Mouse (Mus musculus): ENCODE measurements around the gene Lhx9. TPM values are rescaled to one million over a fixed set of nuclear protein-coding genes. Genes with fewer than 3 reads are reported as not detected.

Lhx9 gene
- polyA plus RNA-seq, 1 experiment from 2014 or later = not detected

DNA sequence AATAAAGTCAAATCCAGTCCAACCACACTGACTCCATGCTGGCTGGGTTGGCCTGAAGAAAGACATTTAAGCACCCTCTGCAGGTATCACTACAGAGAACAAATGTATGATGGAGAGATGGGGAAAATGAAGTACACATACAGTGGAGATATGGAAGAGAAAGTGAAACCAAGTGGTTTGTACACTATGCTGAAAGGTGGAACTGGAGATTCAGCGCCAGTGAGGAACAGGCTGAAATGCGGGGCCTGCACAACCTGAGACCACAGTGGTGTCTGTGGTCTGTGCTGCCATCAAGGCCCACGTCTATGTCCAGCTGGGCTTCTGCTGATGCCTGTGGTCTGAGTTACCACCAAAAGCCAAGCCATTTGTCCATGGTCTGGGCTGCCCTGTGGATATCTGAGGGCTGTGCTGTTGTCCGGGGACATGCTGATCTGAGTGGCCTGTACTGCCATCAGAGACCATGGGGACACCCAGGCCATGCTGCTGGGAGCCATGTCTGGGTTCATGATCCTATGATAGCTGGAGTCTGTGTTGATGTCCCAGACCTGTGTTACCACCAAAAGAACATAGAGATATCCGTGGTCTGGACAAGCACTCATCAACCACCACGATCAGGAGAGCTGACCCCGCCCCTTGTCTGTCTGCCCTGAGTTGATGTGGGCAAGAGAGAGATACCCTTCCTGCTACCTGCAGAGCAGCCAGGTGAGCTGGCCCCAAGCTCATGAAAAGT is 26.0 kb downstream of the Lhx9 start:
- 91% methylated on average over 7 of the region's 7 CpGs for WGBS
- Histone ChIP-seq H3K4me2 (no peak overlapping the region), H3K27ac (ENCODE audit: low read depth) (no peak overlapping the region), H3K36me3 (ENCODE audit: insufficient read depth) (no peaks in the 10 kb centered on the region), H3K9ac (no peak overlapping the region), H3K9me3 (ENCODE audit: low read depth, low read length) (no peaks in the 10 kb centered on the region), H3K27me3 (ENCODE audit: insufficient read depth, low read length) (no peaks in the 10 kb centered on the region), H3K4me1 (ENCODE audit: insufficient read depth) (no peaks in the 10 kb centered on the region), H3K4me3 (ENCODE audit: low read depth, low read length) (no peak overlapping the region)
- ATAC-seq (ENCODE audit: insufficient read depth) (no peak), DNase-seq (no peak)
- no peak for TF ChIP-seq CTCF (IDR thresholded peaks at IDR 0.05; ENCODE audit: low read depth)

DNA sequence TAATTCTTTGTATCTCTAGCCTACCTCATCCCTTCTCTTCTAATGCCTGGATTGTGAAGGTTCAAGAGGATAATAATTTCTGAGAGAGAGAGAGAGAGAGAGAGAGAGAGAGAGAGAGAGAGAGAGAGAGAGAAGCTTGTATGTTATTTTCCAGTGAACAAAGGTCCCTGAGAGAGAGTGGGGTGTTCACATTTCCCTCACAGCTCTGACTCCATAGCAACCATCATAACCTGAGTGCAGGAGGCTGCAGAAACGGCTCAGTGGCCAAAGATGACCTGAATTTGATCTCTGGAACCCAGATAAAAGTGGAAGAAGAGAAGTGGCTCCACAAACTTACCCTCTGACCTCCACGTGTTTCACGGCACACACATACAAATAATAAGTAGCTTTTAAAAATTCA is 46.6 kb downstream of the Lhx9 start:
- H3K36me3 ChIP-seq (ENCODE audit: insufficient read depth) = no peaks in the 10 kb centered on the region
- no peak for TF ChIP-seq CTCF (IDR thresholded peaks at IDR 0.05; ENCODE audit: low read depth)
- no peaks in the 10 kb centered on the region for H3K4me1 ChIP-seq (ENCODE audit: insufficient read depth)
- H3K27me3 ChIP-seq (ENCODE audit: insufficient read depth, low read length) = no peaks in the 10 kb centered on the region
- H3K4me3 ChIP-seq (ENCODE audit: low read depth, low read length) = no peak overlapping the region
- no peak for DNase-seq
- no peak for ATAC-seq (ENCODE audit: insufficient read depth)
- no peak overlapping the region for H3K4me2 ChIP-seq
- no peak overlapping the region for H3K9ac ChIP-seq
- H3K9me3 ChIP-seq (ENCODE audit: low read depth, low read length) = no peaks in the 10 kb centered on the region
- no peak overlapping the region for H3K27ac ChIP-seq (ENCODE audit: low read depth)
- 13% methylated on average over 3 of the region's 3 CpGs for WGBS

DNA sequence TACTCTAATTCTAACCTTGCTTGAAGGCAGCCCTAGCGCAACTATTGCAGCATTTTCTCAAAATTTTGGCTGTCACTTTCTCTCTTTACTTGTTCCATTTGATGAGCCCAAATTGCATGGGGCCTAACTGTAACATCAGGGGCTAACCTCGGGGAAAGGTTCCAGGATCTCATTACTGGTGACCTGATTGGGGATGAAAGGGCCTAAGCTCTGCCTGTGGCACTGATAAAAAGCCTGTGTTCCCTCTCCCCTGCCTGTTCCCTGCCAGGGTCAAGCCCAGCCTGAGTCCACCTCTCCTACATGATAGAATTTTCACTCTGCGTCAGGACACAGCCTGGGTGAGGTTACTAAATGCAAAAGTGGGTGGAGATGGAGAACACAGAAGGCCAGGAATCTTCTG is 47.1 kb downstream of the Lhx9 start:
- DNase-seq (no peak), ATAC-seq (ENCODE audit: insufficient read depth) (no peak)
- no peaks in the 10 kb centered on the region for H3K27me3 ChIP-seq (ENCODE audit: insufficient read depth, low read length)
- no peak overlapping the region for H3K4me2 ChIP-seq
- no peak overlapping the region for H3K4me3 ChIP-seq (ENCODE audit: low read depth, low read length)
- no peaks in the 10 kb centered on the region for H3K36me3 ChIP-seq (ENCODE audit: insufficient read depth)
- H3K9me3 ChIP-seq (ENCODE audit: low read depth, low read length) = no peaks in the 10 kb centered on the region
- no peak for TF ChIP-seq CTCF (IDR thresholded peaks at IDR 0.05; ENCODE audit: low read depth)
- WGBS = 53% methylated on average over 3 of the region's 3 CpGs
- no peak overlapping the region for H3K9ac ChIP-seq
- H3K4me1 ChIP-seq (ENCODE audit: insufficient read depth) = no peaks in the 10 kb centered on the region
- no peak overlapping the region for H3K27ac ChIP-seq (ENCODE audit: low read depth)

DNA sequence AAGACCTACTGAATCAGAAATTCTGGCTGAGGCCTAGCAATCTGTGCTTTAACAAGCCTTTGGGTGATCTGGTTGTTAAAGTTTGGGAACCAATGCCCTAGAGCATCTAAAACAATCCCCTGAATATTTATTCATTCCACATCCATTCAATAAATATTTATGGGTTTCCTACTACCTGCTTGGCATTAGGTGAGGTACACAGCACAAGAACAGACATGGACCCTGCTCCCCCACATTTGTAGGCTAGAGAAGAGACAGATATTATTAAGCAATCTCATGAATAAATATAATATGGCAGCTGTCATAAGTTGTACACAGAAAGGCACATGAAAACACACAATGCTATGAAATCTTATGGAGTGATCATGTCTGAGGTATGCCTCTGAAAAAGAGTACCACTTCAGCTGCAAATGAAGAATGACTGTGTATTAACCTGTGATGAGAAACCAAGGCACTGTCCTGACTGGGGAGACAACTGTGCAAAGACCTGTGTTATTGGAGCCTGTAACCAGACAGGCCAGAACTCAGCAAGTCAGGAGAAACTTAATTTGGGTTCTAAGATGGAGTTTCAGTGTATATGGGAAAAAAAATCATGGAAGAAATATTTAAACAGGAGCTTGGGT is 48.6 kb downstream of the Lhx9 start:
- no peak for ATAC-seq (ENCODE audit: insufficient read depth)
- Histone ChIP-seq H3K4me1 (ENCODE audit: insufficient read depth) (no peaks in the 10 kb centered on the region), H3K36me3 (ENCODE audit: insufficient read depth) (no peaks in the 10 kb centered on the region), H3K4me2 (no peak overlapping the region), H3K4me3 (ENCODE audit: low read depth, low read length) (no peak overlapping the region), H3K27ac (ENCODE audit: low read depth) (no peak overlapping the region), H3K9me3 (ENCODE audit: low read depth, low read length) (no peaks in the 10 kb centered on the region), H3K27me3 (ENCODE audit: insufficient read depth, low read length) (no peaks in the 10 kb centered on the region), H3K9ac (no peak overlapping the region)
- no peak for DNase-seq
- no peak for TF ChIP-seq CTCF (IDR thresholded peaks at IDR 0.05; ENCODE audit: low read depth)

DNA sequence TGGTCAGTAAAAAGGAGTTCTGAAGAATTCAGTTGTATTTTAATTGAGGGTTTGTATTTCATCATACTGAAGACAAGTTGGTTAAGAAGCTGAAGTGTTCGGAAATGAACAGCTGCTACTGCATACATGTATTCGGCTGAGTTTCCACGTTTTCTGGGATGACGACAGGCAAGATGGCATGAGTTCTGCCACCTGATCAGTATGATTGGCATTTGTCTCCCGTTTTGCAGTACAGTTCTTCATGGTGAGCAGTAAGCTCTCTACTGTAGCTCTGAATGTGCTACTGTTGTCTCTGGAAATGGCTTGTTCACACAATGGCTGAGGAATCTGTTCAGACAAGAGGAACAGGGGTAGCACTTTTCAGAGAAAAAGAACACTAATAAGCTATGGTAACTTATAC is 50.3 kb downstream of the Lhx9 start:
- WGBS = 78% methylated on average over 5 of the region's 5 CpGs
- Histone ChIP-seq H3K27me3 (ENCODE audit: insufficient read depth, low read length) (no peaks in the 10 kb centered on the region), H3K9ac (no peak overlapping the region), H3K9me3 (ENCODE audit: low read depth, low read length) (no peaks in the 10 kb centered on the region), H3K4me2 (no peak overlapping the region), H3K27ac (ENCODE audit: low read depth) (no peak overlapping the region), H3K4me3 (ENCODE audit: low read depth, low read length) (no peak overlapping the region), H3K36me3 (ENCODE audit: insufficient read depth) (no peaks in the 10 kb centered on the region), H3K4me1 (ENCODE audit: insufficient read depth) (no peaks in the 10 kb centered on the region)
- ATAC-seq (ENCODE audit: insufficient read depth) = no peak
- no peak for DNase-seq
- TF ChIP-seq CTCF (IDR thresholded peaks at IDR 0.05; ENCODE audit: low read depth) = no peak

DNA sequence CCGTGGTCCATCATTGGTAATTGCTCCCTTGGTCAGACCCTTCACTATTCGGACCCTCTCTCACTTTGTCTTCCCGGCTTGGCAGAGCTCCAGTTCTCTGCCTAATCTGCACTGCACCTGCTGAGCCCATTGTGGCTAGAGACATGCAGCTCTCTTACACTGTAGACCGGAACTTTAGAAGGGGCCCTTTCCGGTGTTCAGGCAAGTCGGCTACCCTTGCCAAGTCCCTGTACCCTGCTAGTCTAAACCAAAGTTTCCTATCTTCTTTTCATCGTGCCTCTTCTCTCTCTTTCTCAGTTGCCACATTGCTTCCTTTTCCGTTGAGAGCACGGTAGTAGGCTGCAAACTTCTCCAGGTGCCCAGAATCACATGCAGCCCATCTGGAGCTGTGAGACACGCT is 62.5 kb downstream of the Lhx9 start:
- no peaks in the 10 kb centered on the region for H3K36me3 ChIP-seq (ENCODE audit: insufficient read depth)
- no peak overlapping the region for H3K4me3 ChIP-seq (ENCODE audit: low read depth, low read length)
- DNase-seq (no peak), ATAC-seq (ENCODE audit: insufficient read depth) (no peak)
- 66% methylated on average over 10 of the region's 10 CpGs for WGBS
- H3K4me2 ChIP-seq = no peak overlapping the region
- no peak for TF ChIP-seq CTCF (IDR thresholded peaks at IDR 0.05; ENCODE audit: low read depth)
- H3K27ac ChIP-seq (ENCODE audit: low read depth) = no peak overlapping the region
- no peaks in the 10 kb centered on the region for H3K9me3 ChIP-seq (ENCODE audit: low read depth, low read length)
- no peaks in the 10 kb centered on the region for H3K27me3 ChIP-seq (ENCODE audit: insufficient read depth, low read length)
- H3K4me1 ChIP-seq (ENCODE audit: insufficient read depth) = no peaks in the 10 kb centered on the region
- H3K9ac ChIP-seq = no peak overlapping the region

DNA sequence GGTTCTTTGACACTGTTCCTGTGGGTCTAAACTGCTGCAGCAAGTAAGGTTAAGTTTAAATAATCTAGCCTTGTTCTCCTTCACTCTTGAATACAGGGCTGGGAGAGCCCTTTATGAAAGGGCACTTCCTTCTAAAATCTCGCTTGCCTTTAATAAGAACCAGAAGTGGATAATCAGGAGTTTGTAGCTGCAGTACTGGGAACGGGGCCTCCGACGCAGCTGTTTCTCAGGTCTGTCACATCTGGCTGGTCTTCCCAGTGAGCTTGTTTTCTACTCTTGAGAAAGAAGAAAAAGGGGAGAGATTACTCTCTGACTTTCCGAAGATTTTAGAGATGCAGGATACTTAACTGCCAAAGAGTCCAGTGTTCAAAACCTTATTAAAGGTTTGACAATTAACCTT is 64.4 kb downstream of the Lhx9 start:
- no peak overlapping the region for H3K27ac ChIP-seq (ENCODE audit: low read depth)

More for the DNA sequence above, 64.4 kb downstream of the Lhx9 start:
- ATAC-seq (ENCODE audit: insufficient read depth) (no peak), DNase-seq (no peak)
- Histone ChIP-seq H3K4me3 (ENCODE audit: low read depth, low read length) (no peak overlapping the region), H3K9ac (no peak overlapping the region), H3K9me3 (ENCODE audit: low read depth, low read length) (no peaks in the 10 kb centered on the region), H3K36me3 (ENCODE audit: insufficient read depth) (no peaks in the 10 kb centered on the region), H3K4me2 (no peak overlapping the region), H3K4me1 (ENCODE audit: insufficient read depth) (no peaks in the 10 kb centered on the region), H3K27me3 (ENCODE audit: insufficient read depth, low read length) (no peaks in the 10 kb centered on the region)
- 75% methylated on average over 5 of the region's 5 CpGs for WGBS
- TF ChIP-seq CTCF (IDR thresholded peaks at IDR 0.05; ENCODE audit: low read depth) = no peak

Other genes starting within 250 kb of the Lhx9 start
- 33.8 and 35.1 TPM in 2 replicates for gene Nek7, start 228.4 kb downstream of the Lhx9 start, polyA plus RNA-seq (2014; fragmentation: Nextera tagmentation; extraction: Ambion mirVana)
- gene 2310009B15Rik, start 8.3 kb upstream of the Lhx9 start, polyA plus RNA-seq (2014; fragmentation: Nextera tagmentation; extraction: Ambion mirVana) = 54.2 and 61.7 TPM in 2 replicates
- 10.5 and 10.8 TPM in 2 replicates for gene Dennd1b, start 114.9 kb upstream of the Lhx9 start, polyA plus RNA-seq (2014; fragmentation: Nextera tagmentation; extraction: Ambion mirVana)

All from lung, embryonic 14.5 days (tissue).